Mouse (Mus musculus) G1E (cell line): Measurements from ENCODE around the gene Nrap.

Experiments
- CTCF ChIP-seq: IDR thresholded peaks from 2 replicates; pipeline ENCODE4 v1.5.1; 2012; ENCODE audit warnings: low read depth, low read length, inconsistent platforms, mixed read lengths
- TAL1 ChIP-seq: conservative IDR thresholded peaks from 2 replicates; pipeline ENCODE4 v1.6.1; 2012; ENCODE audit warnings: low read depth, low read length, inconsistent platforms, mixed read lengths

- TF ChIP-seq CTCF: no peak
- no peak for TF ChIP-seq TAL1
Observed at GRCm38 (mm10) chr19:56355201-56355600, 34.6 kb downstream of the Nrap start.
